Mouse (Mus musculus) neural tube, embryonic 15.5 days (tissue): Measurements from ENCODE around the gene Mphosph6. TPM values are rescaled to one million over a fixed set of nuclear protein-coding genes. Genes with fewer than 3 reads are reported as not detected.

Experiments used
- ATAC-seq: fragments of 200-750 bp; cut with Nextera tagmentation; 2 replicates; pipeline ENCODE4 v1.8.0; 2017; ENCODE audit warnings: mild to moderate bottlenecking, moderate TSS enrichment, moderate library complexity; ENCODE audit not compliant: low FRiP score
- H3K27ac ChIP-seq: fragments of 300-500 bp; sonication (generic); replicated peaks from 2 replicates; pipeline ENCODE4 v1.5.1; 2015; ENCODE audit warnings: mild to moderate bottlenecking, inconsistent platforms
- H3K27me3 ChIP-seq: fragments of 300-500 bp; sonication (generic); replicated peaks from 2 replicates; pipeline ENCODE4 v1.6.1; 2015; ENCODE audit warnings: inconsistent platforms
- H3K36me3 ChIP-seq: fragments of 300-500 bp; sonication (generic); 2 replicates; pipeline ENCODE4 v1.6.1; 2015; ENCODE audit warnings: inconsistent platforms
- H3K4me1 ChIP-seq: fragments of 300-500 bp; sonication (generic); 2 replicates; pipeline ENCODE4 v1.6.1; 2015; ENCODE audit warnings: inconsistent platforms
- H3K4me2 ChIP-seq: fragments of 300-500 bp; sonication (generic); 2 replicates; pipeline ENCODE4 v1.6.1; 2015; ENCODE audit warnings: inconsistent platforms, mild to moderate bottlenecking, moderate library complexity
- H3K4me3 ChIP-seq: fragments of 300-500 bp; sonication (generic); replicated peaks from 2 replicates; pipeline ENCODE4 v1.5.1; 2015; ENCODE audit warnings: mild to moderate bottlenecking, inconsistent platforms
- H3K9ac ChIP-seq: fragments of 300-500 bp; sonication (generic); replicated peaks from 2 replicates; pipeline ENCODE4 v1.6.1; 2015; ENCODE audit warnings: mild to moderate bottlenecking, inconsistent platforms
- H3K9me3 ChIP-seq: fragments of 300-500 bp; sonication (generic); replicated peaks from 2 replicates; pipeline ENCODE4 v1.6.1; 2016; ENCODE audit warnings: inconsistent platforms
- WGBS: fragments of 180-500 bp; shearing (Covaris S2); methylation state at CpG from one replicate; pipeline ENCODE4 v1.1.7; 2015; ENCODE audit warnings: mixed read lengths; 5-methylcytosine and 5-hydroxymethylcytosine counted together
- polyA plus RNA-seq: library from polyadenylated mRNA; unstranded; fragments of >200 nt; fragmentation: Nextera tagmentation; extraction: Ambion mirVana; gene quantifications from 2 replicates; pipeline ENCODE4 v1.2.1, GENCODE M21; 2015

The Mphosph6 gene
- 32.9 and 37.7 TPM in 2 replicates for polyA plus RNA-seq

DNA sequence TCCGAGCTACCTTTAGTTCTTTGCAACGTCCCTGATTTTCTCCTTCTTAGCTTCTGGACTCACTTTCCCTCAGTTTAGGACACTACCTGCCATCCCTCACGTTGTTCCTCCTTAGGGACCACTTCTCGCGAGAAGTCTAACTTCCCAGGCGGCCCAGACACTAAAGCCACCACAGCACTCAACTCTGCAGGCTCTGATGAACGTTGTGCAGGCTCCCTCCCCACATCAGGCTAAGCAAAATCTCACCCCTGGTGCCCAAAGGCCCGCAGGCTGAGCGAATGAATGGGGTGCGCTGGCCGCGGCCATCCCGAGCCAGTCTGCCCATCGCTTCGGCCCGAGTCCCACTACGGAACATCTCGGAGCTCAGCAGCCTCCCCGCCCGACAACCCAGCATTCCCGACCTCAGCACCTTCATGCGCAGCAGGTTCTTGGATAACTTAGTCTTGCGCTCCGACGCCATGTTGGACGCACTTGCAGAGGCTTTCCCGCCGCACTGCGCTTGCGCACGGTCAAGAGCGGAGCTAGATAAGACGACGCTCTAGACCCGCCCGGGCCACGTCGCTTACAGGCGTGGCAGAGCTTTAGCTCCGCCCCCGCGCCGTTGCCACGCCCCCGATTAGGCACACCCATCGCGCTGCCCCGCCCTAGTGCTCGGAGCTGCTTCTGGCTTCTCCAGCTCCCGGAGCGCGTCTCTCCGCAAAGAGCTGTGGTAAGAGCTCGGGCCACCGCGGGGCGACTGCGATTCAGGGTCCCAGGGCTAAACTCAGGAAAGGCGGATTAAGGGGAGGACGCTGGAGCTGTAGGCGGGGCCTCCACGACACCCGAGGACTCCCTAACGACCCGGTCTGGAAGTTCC lies at the start of gene Mphosph6:
Gene Mphosph6, minus strand, starts transcription at position 501 of the 856 bp plus-strand sequence.
- Histone ChIP-seq H3K9ac (peak within 1 kb of the TSS; percentile 83), H3K4me3 (peak within 1 kb of the TSS; percentile 79), H3K36me3 (peaks cover 13% of the 10 kb centered on the region), H3K4me1 (peaks cover 31% of the 10 kb centered on the region), H3K4me2 (peak within 1 kb of the TSS; percentile 76), H3K27me3 (no peaks in the 10 kb centered on the region), H3K27ac (peak within 1 kb of the TSS; percentile 87), H3K9me3 (no peaks in the 10 kb centered on the region)
- WGBS, result under 1% methylated on average over 65 of the region's 65 CpGs
- peak; percentile 99 for ATAC-seq

DNA sequence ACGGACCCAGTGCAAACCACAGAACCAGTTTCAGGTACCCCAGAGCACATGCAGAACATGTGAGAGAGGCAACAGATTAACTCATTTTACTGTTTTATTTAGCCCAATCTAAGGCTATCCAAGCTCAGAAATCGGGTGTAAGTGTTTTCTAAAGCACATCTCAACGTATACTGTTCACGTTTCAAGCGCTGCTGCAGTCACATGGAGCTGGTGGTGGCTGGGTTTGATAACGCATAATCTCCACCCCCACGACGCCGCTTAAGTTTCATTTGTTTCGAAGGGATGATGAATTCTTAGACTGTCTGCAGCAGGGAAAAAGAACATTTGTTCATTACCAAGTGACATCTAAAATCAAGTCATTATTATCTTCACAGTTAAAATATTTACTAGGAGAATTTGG lies 48.7 kb upstream of the Mphosph6 start:
- H3K27me3 ChIP-seq, result no peaks in the 10 kb centered on the region
- no peak overlapping the region for H3K4me2 ChIP-seq
- ATAC-seq, result no peak
- H3K4me3 ChIP-seq, result no peak overlapping the region
- WGBS, result 80% methylated on average over 10 of the region's 10 CpGs
- H3K4me1 ChIP-seq, result no peaks in the 10 kb centered on the region
- H3K27ac ChIP-seq, result no peak overlapping the region
- no peaks in the 10 kb centered on the region for H3K9me3 ChIP-seq
- H3K9ac ChIP-seq, result no peak overlapping the region
- H3K36me3 ChIP-seq, result no peaks in the 10 kb centered on the region

DNA sequence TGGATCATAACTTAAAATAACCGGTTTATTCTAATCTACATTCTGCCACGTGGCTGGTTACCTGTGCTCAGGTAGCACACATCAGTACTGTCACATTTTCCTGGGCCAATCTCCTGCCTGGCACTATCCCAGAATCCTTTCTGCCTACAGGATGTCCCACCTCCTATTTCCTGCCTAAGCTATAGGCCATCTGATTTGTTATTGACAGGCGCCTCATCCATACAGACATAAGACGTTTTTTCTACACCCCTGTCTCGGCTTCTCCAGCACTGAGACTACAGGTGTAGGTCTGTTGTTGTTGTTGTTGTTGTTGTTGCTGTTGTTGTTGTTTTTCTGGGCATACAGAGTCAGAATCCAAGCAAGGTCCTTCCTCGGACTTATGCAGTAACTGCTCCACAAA lies 46.1 kb upstream of the Mphosph6 start:
- H3K27me3 ChIP-seq, result no peaks in the 10 kb centered on the region
- H3K9ac ChIP-seq, result no peak overlapping the region
- H3K4me1 ChIP-seq, result no peaks in the 10 kb centered on the region
- no peak overlapping the region for H3K4me3 ChIP-seq
- ATAC-seq, result no peak
- 92% methylated on average over 6 of the region's 6 CpGs for WGBS
- H3K36me3 ChIP-seq, result no peaks in the 10 kb centered on the region
- no peak overlapping the region for H3K4me2 ChIP-seq
- no peaks in the 10 kb centered on the region for H3K9me3 ChIP-seq
- no peak overlapping the region for H3K27ac ChIP-seq

DNA sequence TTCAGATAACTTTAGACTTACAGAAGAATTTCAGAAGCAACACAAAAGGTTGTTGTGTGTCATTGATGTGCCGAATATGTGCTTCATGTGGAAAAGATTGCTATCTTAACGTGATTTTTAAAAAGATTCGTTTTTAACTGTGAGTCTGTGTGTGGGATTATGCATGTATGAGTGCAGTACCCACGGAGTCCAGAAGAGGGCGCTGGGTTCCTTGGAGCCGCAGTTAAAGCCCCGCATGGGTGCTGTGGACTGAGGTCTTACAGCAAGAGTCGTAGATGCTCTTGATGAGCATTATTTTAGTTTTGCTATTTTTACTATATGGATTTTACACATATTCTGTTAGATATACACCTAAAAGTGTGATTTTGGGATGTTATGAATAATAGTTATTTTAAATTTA lies 42.0 kb upstream of the Mphosph6 start:
- no peak overlapping the region for H3K9ac ChIP-seq

DNA sequence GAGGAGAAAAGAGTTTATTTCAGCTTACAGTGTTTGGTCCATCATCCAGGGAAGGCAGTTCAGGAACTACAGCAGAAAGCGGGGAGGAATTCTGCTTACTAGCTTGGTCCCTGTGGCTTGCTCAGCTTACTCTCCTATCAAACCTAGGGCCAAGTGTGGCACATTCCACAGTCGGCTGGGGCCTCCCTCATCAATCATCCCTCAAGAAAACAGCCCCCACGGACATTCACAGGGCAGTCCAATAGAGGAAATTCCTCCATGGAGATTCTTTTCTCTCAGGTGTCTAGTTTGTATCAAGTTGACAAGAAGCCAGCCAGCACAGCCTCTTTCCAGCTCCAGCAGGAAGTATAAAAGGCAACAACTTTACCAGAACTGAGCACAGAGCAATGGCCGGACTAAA lies 11.8 kb upstream of the Mphosph6 start:
- H3K36me3 ChIP-seq, result no peaks in the 10 kb centered on the region
- no peaks in the 10 kb centered on the region for H3K27me3 ChIP-seq
- no peaks in the 10 kb centered on the region for H3K9me3 ChIP-seq
- no peak overlapping the region for H3K27ac ChIP-seq
- no peak overlapping the region for H3K9ac ChIP-seq
- H3K4me3 ChIP-seq, result no peak overlapping the region
- WGBS, result 37% methylated on average over 4 of the region's 4 CpGs
- H3K4me1 ChIP-seq, result no peaks in the 10 kb centered on the region
- H3K4me2 ChIP-seq, result peak overlapping the region; percentile 7; the same call in 1 of the 2 replicates
- no peak for ATAC-seq

More for the DNA sequence above, 42.0 kb upstream of the Mphosph6 start:
- Histone ChIP-seq H3K4me2 (no peak overlapping the region), H3K27me3 (no peaks in the 10 kb centered on the region), H3K4me1 (peaks cover 7% of the 10 kb centered on the region; the same call in 1 of the 2 replicates), H3K27ac (no peak overlapping the region), H3K4me3 (no peak overlapping the region), H3K36me3 (no peaks in the 10 kb centered on the region), H3K9me3 (no peaks in the 10 kb centered on the region)
- WGBS, result 91% methylated on average over 8 of the region's 8 CpGs
- no peak for ATAC-seq

DNA sequence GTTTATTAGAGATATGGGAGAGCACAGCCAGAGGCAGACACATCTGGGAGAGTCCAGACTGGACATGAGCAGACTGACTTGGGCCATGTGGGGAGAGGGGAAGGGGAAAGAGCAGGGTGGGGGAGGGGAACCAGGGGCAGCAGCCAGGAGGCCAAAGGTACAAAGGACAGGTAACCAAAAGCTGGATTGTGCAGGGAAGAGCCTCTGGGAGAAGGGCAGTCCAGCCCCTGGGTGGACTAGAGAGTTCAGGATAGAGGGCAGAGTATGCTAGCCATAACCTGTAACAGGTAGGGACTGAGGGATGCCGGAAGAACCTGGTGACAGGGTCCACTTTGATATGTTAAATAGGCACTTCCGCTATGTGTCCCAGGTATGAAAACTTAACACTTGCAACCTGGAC lies 8.9 kb upstream of the Mphosph6 start:
- H3K4me3 ChIP-seq, result no peak overlapping the region
- ATAC-seq, result no peak
- H3K36me3 ChIP-seq, result no peaks in the 10 kb centered on the region
- H3K27ac ChIP-seq, result no peak overlapping the region
- no peak overlapping the region for H3K4me2 ChIP-seq
- no peaks in the 10 kb centered on the region for H3K27me3 ChIP-seq
- H3K4me1 ChIP-seq, result no peaks in the 10 kb centered on the region
- H3K9me3 ChIP-seq, result no peaks in the 10 kb centered on the region
- H3K9ac ChIP-seq, result no peak overlapping the region
- 98% methylated on average over 2 of the region's 2 CpGs for WGBS

DNA sequence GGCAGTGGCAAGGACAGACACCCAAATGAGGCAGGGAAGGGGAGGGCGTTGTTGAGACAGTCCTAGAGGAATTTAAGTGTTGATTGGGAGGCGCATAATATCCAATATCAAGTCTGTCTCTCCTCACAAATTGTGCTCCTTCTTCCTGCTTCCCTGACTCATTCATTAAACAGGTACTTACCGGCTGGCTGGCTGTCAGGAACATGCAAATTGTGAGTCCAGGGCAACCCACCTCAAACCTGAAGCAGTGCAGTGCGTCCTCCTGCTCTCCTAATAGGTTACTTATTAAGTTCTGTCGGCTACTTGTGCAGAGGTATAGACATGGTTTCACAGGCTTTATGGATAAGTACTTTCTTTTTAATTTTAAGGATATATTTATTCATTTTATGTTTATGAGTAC lies 3.7 kb upstream of the Mphosph6 start:
- 63% methylated on average over 5 of the region's 5 CpGs for WGBS

DNA sequence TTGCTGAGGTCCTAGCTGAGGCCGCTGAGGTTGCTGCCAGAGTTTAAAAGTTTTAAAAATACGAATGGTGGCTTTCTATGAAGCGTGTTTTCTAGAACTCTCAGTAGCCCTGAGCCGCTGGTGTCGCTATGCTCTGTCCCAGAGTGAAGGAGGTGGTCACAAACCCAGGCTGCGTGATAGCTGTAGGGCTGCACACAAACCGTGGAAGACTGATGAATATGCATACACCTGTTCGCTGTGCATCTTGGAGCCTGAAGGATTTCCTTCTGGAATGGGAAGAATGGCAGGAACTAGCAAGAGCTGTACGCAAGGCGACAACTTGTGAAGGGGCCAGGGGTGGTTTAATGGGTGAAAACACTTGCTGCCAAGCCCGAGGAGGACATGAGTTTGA lies 551 bp upstream of the Mphosph6 start:
- peaks cover 31% of the 10 kb centered on the region for H3K4me1 ChIP-seq
- 3% methylated on average over 11 of the region's 11 CpGs for WGBS
- ATAC-seq, result peak; percentile 70

More for the DNA sequence above, 3.7 kb upstream of the Mphosph6 start:
- no peaks in the 10 kb centered on the region for H3K9me3 ChIP-seq
- H3K4me1 ChIP-seq, result peaks cover 18% of the 10 kb centered on the region
- ATAC-seq, result no peak
- H3K27me3 ChIP-seq, result no peaks in the 10 kb centered on the region
- no peak overlapping the region for H3K9ac ChIP-seq
- H3K4me2 ChIP-seq, result no peak overlapping the region
- H3K27ac ChIP-seq, result no peak overlapping the region
- no peaks in the 10 kb centered on the region for H3K36me3 ChIP-seq
- no peak overlapping the region for H3K4me3 ChIP-seq

DNA sequence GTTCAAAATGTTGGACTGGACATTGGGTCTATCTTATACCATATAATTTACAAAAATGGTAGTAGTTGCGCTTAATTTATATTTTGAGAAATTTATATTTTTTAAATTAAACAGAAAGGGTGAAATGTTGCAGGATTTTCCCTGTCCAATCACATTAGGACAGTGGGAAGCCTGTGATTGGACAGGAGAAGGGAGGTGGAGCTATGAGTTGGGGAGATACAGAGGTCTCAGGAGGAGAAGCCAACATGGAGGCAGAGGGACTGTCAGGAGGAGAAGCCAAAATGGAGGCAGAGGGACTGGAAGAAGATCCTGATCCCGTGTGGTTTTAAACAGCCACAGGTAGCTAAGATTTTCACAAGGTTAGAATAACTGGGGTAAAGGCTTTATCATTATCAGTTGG lies 3.7 kb downstream of the Mphosph6 start:
- no peak for ATAC-seq
- peaks cover 45% of the 10 kb centered on the region for H3K4me1 ChIP-seq
- no peak overlapping the region for H3K27ac ChIP-seq
- H3K4me2 ChIP-seq, result no peak overlapping the region
- no peaks in the 10 kb centered on the region for H3K27me3 ChIP-seq
- no peaks in the 10 kb centered on the region for H3K9me3 ChIP-seq
- peaks cover 21% of the 10 kb centered on the region for H3K36me3 ChIP-seq
- no peak overlapping the region for H3K4me3 ChIP-seq
- no peak overlapping the region for H3K9ac ChIP-seq
- over 99% methylated on average over 2 of the region's 2 CpGs for WGBS

More for the DNA sequence above, 551 bp upstream of the Mphosph6 start:
- H3K27ac ChIP-seq, result peak overlapping the region; percentile 87
- H3K9me3 ChIP-seq, result no peaks in the 10 kb centered on the region
- peak overlapping the region; percentile 76 for H3K4me2 ChIP-seq
- no peaks in the 10 kb centered on the region for H3K27me3 ChIP-seq
- H3K9ac ChIP-seq, result peak overlapping the region; percentile 47
- H3K36me3 ChIP-seq, result peaks cover 10% of the 10 kb centered on the region
- peak overlapping the region; percentile 79 for H3K4me3 ChIP-seq

DNA sequence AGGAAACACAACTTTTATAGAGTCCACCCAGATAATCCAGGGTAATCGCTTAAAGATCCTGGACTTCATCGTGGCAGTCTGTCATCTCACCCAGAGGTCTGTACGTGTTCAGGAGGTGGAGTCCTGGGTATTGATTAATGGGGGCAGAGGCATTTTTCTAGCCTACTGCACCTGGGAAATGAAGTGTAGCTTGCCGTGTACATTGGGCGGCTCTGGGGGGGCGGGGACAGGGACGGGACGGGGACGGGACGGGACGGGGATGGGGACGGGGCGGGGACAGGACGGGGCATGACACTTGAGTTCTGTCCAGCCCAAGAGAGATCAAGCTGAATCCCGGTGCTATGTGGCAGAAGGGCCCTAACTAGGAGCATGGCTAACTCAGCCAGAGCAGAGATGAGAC lies 5.3 kb downstream of the Mphosph6 start:
- Histone ChIP-seq H3K4me2 (no peak overlapping the region), H3K27me3 (no peaks in the 10 kb centered on the region), H3K27ac (no peak overlapping the region), H3K4me3 (no peak overlapping the region), H3K9me3 (no peaks in the 10 kb centered on the region), H3K9ac (no peak overlapping the region), H3K36me3 (peaks cover 32% of the 10 kb centered on the region), H3K4me1 (peaks cover 37% of the 10 kb centered on the region)
- ATAC-seq, result no peak
- WGBS, result 95% methylated on average over 15 of the region's 15 CpGs

DNA sequence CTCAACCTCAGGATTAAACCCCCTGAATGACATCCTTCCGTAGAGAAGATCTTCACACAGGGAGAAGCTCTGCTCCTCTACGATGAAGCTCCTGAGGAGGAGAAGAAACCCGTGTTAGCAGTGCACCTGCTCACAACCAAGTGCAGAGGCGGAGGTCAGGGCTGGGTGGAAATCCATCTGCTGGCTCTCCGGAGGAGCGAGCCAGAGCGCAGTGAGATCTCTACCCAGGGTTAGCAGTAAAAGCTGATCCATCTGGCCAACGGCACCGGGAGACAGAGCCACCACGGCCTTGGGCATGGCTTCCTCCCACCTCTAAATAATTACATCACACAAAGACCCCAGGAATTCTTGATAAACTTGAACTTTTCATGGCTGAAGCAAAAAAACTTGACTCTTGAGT lies 7.2 kb downstream of the Mphosph6 start:
- Histone ChIP-seq H3K27me3 (no peaks in the 10 kb centered on the region), H3K4me2 (no peak overlapping the region), H3K9me3 (no peaks in the 10 kb centered on the region), H3K4me1 (peaks cover 19% of the 10 kb centered on the region), H3K27ac (no peak overlapping the region), H3K36me3 (peaks cover 45% of the 10 kb centered on the region), H3K9ac (no peak overlapping the region), H3K4me3 (no peak overlapping the region)
- WGBS, result 70% methylated on average over 10 of the region's 10 CpGs
- no peak for ATAC-seq

DNA sequence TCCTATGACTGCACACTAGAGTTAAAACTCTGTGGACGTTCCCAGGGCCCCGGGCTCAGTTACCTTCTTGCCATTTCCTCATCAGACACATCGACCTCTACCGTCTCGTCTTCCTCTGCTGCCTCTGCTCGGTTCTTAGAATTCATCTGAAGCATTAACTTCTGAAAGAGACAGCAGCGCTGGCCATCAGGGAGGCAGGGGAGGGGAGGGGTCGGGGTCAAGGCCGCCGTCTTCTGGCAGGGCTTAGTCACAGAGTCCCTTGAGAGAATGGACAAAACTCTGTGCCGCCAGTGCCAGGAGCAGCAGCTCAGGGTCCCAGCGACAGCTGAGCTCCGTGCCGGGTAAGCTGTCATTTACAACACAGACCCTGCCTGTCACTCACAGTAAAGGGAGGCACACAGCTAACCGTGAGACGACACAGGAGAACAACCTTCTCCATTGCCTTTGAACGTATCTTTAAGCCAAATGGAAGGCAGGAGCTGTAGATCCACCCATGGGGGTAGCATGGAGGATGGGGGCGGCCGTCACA lies 9.1 kb downstream of the Mphosph6 start:
- Histone ChIP-seq H3K27ac (no peak overlapping the region), H3K4me2 (no peak overlapping the region), H3K9ac (no peak overlapping the region), H3K27me3 (no peaks in the 10 kb centered on the region), H3K9me3 (no peaks in the 10 kb centered on the region), H3K4me3 (no peak overlapping the region), H3K4me1 (peaks cover 14% of the 10 kb centered on the region), H3K36me3 (peaks cover 51% of the 10 kb centered on the region)
- ATAC-seq, result no peak
- WGBS, result 86% methylated on average over 19 of the region's 19 CpGs
